Mouse (Mus musculus): ENCODE results near the gene Cryzl1. TPM values are rescaled to one million over a fixed set of nuclear protein-coding genes. Genes with fewer than 3 reads are reported as not detected.
A peak's percentile ranks its signal among the peaks of the same experiment; 100 is the strongest.

The Cryzl1 gene
- polyA plus RNA-seq, 1 experiment from 2014 or later: 45.2 TPM

DNA sequence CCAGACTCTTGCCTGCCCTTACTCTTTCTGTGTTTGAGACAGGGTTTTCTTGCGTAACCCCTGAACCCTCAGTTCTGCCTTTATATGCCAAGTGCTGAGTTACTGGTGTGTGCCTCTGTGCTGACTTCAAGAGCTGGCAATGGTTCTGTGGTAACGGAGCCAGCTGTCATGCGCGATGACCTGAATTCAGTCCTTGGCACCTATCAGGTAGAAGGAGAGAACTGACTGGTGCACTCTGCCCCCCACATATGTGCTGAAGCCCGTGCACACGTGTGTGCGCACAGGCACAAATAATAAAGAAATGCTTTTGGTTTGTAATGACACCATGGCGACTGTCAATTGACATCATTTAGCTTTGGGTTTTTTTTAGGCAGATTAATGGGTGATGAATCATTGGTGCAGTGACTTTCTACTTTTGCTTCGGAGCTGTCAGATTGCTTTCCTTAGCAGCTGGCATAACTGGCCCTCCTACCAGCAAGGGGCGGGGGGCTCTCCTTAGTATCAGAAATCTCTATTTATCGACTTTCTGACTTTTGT is 38.5 kb upstream of the Cryzl1 start:
- Histone ChIP-seq H3K27ac (replicated peaks) (peak overlapping the region; percentile 26; the same call in 1 of the 2 replicates), H3K4me1 (replicated peaks; ENCODE audit: control insufficient read depth, insufficient read depth) (peaks cover 3% of the 10 kb centered on the region; the same call in 1 of the 2 replicates), H3K27me3 (ENCODE audit: control insufficient read depth, insufficient read depth, low read length) (no peaks in the 10 kb centered on the region), H3K4me2 (replicated peaks; ENCODE audit: low read depth) (no peak overlapping the region), H3K9me3 (ENCODE audit: control insufficient read depth, low read length) (no peaks in the 10 kb centered on the region), H3K9ac (ENCODE audit: low read length) (no peak overlapping the region), H3K36me3 (ENCODE audit: control insufficient read depth, insufficient read depth, low read length) (no peaks in the 10 kb centered on the region), H3K4me3 (ENCODE audit: low read depth, low read length) (no peak overlapping the region)
- DNase-seq (ENCODE audit: low spot score): no peak
- WGBS: 56% methylated on average over 11 of the region's 11 CpGs
- ATAC-seq (ENCODE audit: low FRiP score, low TSS enrichment): no peak
- TF ChIP-seq CTCF (IDR thresholded peaks at IDR 0.05; ENCODE audit: low read depth): no peak

GRCm38 (mm10) chr16:91765816-91766210 is 37.0 kb upstream of the Cryzl1 start:
- H3K9me3 ChIP-seq (ENCODE audit: control insufficient read depth, low read length): no peaks in the 10 kb centered on the region
- no peak overlapping the region for H3K4me2 ChIP-seq (replicated peaks; ENCODE audit: low read depth)
- no peaks in the 10 kb centered on the region for H3K27me3 ChIP-seq (ENCODE audit: control insufficient read depth, insufficient read depth, low read length)
- no peak overlapping the region for H3K9ac ChIP-seq (ENCODE audit: low read length)
- DNase-seq (ENCODE audit: low spot score): no peak
- H3K4me3 ChIP-seq (ENCODE audit: low read depth, low read length): no peak overlapping the region
- H3K4me1 ChIP-seq (replicated peaks; ENCODE audit: control insufficient read depth, insufficient read depth): peaks cover 3% of the 10 kb centered on the region; the same call in 1 of the 2 replicates
- no peak for ATAC-seq (ENCODE audit: low FRiP score, low TSS enrichment)
- H3K36me3 ChIP-seq (ENCODE audit: control insufficient read depth, insufficient read depth, low read length): no peaks in the 10 kb centered on the region
- WGBS: 88% methylated on average over 15 of the region's 15 CpGs
- TF ChIP-seq CTCF (IDR thresholded peaks at IDR 0.05; ENCODE audit: low read depth) (no peak), EP300 (optimal IDR thresholded peaks at IDR 0.05) (no peak)
- H3K27ac ChIP-seq (replicated peaks): no peak overlapping the region

DNA sequence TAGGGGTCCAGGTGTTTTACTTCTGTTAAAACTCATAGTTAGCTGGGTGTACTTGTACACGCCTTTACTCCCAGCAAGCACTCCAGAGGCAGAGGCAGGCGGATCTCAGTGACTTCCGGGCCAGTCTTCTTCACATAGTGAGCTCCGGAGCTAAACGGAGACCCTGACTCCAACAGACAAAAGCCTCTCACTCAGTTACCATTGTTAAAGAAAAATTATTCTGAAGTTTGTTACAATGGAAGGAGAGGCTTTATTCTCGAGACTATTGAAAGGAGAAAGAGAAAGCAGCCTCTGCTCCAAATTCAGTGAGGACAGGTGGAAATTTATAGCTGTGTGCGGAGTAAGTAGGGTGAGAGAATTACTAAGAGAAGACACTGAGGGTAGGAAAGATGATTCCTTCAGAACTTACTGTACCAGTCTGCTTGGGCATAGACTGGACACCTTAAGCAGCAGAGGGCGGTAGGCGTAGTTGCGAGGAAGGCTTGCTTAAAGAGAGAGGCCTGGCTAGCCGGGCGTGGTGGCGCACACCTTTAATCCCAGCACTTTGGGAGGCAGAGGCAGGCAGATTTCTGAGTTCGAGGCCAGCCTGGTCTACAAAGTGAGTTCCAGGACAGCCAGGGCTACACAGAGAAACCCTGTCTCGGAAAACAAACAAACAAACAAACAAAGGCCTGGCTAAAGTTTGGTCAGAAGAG is 36.5 kb upstream of the Cryzl1 start:
- TF ChIP-seq CTCF (IDR thresholded peaks at IDR 0.05; ENCODE audit: low read depth): no peak
- no peak for TF ChIP-seq EP300 (optimal IDR thresholded peaks at IDR 0.05)

GRCm38 (mm10) chr16:91764414-91764813 is 35.6 kb upstream of the Cryzl1 start:
- H3K9ac ChIP-seq (ENCODE audit: low read length): no peak overlapping the region
- H3K4me1 ChIP-seq (replicated peaks; ENCODE audit: control insufficient read depth, insufficient read depth): peaks cover 3% of the 10 kb centered on the region; the same call in 1 of the 2 replicates
- ATAC-seq (ENCODE audit: low FRiP score, low TSS enrichment) (no peak), DNase-seq (ENCODE audit: low spot score) (no peak)
- H3K4me3 ChIP-seq (ENCODE audit: low read depth, low read length): no peak overlapping the region
- no peaks in the 10 kb centered on the region for H3K9me3 ChIP-seq (ENCODE audit: control insufficient read depth, low read length)
- H3K27me3 ChIP-seq (ENCODE audit: control insufficient read depth, insufficient read depth, low read length): no peaks in the 10 kb centered on the region
- H3K36me3 ChIP-seq (ENCODE audit: control insufficient read depth, insufficient read depth, low read length): no peaks in the 10 kb centered on the region
- TF ChIP-seq EP300 (optimal IDR thresholded peaks at IDR 0.05) (no peak), CTCF (IDR thresholded peaks at IDR 0.05; ENCODE audit: low read depth) (no peak)
- H3K4me2 ChIP-seq (replicated peaks; ENCODE audit: low read depth): no peak overlapping the region
- 69% methylated on average over 6 of the region's 6 CpGs for WGBS
- H3K27ac ChIP-seq (replicated peaks): no peak overlapping the region

More for the DNA sequence above, 36.5 kb upstream of the Cryzl1 start:
- ATAC-seq (ENCODE audit: low FRiP score, low TSS enrichment): no peak
- H3K27me3 ChIP-seq (ENCODE audit: control insufficient read depth, insufficient read depth, low read length): no peaks in the 10 kb centered on the region
- no peak overlapping the region for H3K4me2 ChIP-seq (replicated peaks; ENCODE audit: low read depth)
- no peak for DNase-seq (ENCODE audit: low spot score)
- no peak overlapping the region for H3K27ac ChIP-seq (replicated peaks)
- no peaks in the 10 kb centered on the region for H3K36me3 ChIP-seq (ENCODE audit: control insufficient read depth, insufficient read depth, low read length)
- H3K4me3 ChIP-seq (ENCODE audit: low read depth, low read length): no peak overlapping the region
- peaks cover 3% of the 10 kb centered on the region; the same call in 1 of the 2 replicates for H3K4me1 ChIP-seq (replicated peaks; ENCODE audit: control insufficient read depth, insufficient read depth)
- no peaks in the 10 kb centered on the region for H3K9me3 ChIP-seq (ENCODE audit: control insufficient read depth, low read length)
- WGBS: 92% methylated on average over 15 of the region's 15 CpGs
- H3K9ac ChIP-seq (ENCODE audit: low read length): no peak overlapping the region

DNA sequence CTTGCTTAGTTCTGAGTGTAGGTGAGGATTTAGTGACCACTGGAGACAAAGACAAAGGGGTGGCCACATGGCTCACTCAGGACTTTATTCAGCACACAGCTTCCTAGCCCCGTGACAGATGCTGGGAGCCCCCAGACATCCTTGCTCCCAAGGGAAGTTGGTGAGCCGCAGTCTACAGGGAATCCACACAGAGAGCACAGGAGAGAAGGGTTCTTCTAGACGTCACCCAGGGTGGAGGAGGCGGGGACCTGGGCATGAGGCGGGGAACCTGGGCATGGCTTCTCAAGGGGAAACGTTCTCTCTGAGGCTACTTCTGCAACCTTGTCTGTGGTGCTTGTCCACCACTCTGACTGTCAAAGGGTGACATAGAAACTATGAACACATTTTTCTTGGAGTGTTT is 35.2 kb upstream of the Cryzl1 start:
- no peak for TF ChIP-seq CTCF (IDR thresholded peaks at IDR 0.05; ENCODE audit: low read depth)
- no peak for TF ChIP-seq EP300 (optimal IDR thresholded peaks at IDR 0.05)
- H3K4me3 ChIP-seq (ENCODE audit: low read depth, low read length): no peak overlapping the region
- DNase-seq (ENCODE audit: low spot score) (peak; percentile 55), ATAC-seq (ENCODE audit: low FRiP score, low TSS enrichment) (0 out of 2 replicates have a peak, but pooled peaks have one; percentile 41)
- H3K36me3 ChIP-seq (ENCODE audit: control insufficient read depth, insufficient read depth, low read length): no peaks in the 10 kb centered on the region
- H3K27me3 ChIP-seq (ENCODE audit: control insufficient read depth, insufficient read depth, low read length): no peaks in the 10 kb centered on the region
- WGBS: 49% methylated on average over 6 of the region's 6 CpGs
- H3K9ac ChIP-seq (ENCODE audit: low read length): no peak overlapping the region
- H3K9me3 ChIP-seq (ENCODE audit: control insufficient read depth, low read length): no peaks in the 10 kb centered on the region
- 0 out of 2 replicates have a peak overlapping the region, but pooled peaks have one; percentile 5 for H3K27ac ChIP-seq (replicated peaks)
- no peak overlapping the region for H3K4me2 ChIP-seq (replicated peaks; ENCODE audit: low read depth)
- H3K4me1 ChIP-seq (replicated peaks; ENCODE audit: control insufficient read depth, insufficient read depth): peaks cover 3% of the 10 kb centered on the region; the same call in 1 of the 2 replicates

DNA sequence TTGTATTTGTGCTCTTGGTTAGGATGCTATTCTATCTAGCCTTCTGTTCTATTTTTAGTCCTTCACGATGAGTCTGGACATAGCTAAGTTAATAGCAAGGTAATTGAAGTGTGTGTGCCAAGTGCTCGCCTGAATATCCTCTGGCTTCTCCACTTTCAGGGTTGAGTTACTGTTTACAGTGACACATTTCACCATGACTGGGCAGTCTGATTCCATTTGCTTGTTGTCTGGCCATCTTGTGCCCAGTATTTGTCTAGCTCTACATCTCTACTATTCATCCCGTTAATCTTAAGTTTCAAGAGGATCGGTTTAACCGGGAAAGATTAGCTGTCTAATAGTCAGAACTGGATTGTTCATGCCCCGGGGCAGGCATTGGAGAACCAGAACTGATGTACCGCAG is 33.7 kb upstream of the Cryzl1 start:
- Histone ChIP-seq H3K27me3 (ENCODE audit: control insufficient read depth, insufficient read depth, low read length) (no peaks in the 10 kb centered on the region), H3K36me3 (ENCODE audit: control insufficient read depth, insufficient read depth, low read length) (no peaks in the 10 kb centered on the region), H3K9ac (ENCODE audit: low read length) (no peak overlapping the region), H3K9me3 (ENCODE audit: control insufficient read depth, low read length) (no peaks in the 10 kb centered on the region), H3K4me1 (replicated peaks; ENCODE audit: control insufficient read depth, insufficient read depth) (peaks cover 3% of the 10 kb centered on the region; the same call in 1 of the 2 replicates), H3K4me3 (ENCODE audit: low read depth, low read length) (no peak overlapping the region), H3K4me2 (replicated peaks; ENCODE audit: low read depth) (no peak overlapping the region), H3K27ac (replicated peaks) (no peak overlapping the region)
- no peak for ATAC-seq (ENCODE audit: low FRiP score, low TSS enrichment)
- no peak for DNase-seq (ENCODE audit: low spot score)
- no peak for TF ChIP-seq EP300 (optimal IDR thresholded peaks at IDR 0.05)
- no peak for TF ChIP-seq CTCF (IDR thresholded peaks at IDR 0.05; ENCODE audit: low read depth)
- 68% methylated on average over 7 of the region's 7 CpGs for WGBS

All from stomach, postnatal 0 days (tissue).